Mouse (Mus musculus) kidney, embryonic 14.5 days (tissue): ENCODE data around the gene Gas2l2. TPM values are rescaled to one million over a fixed set of nuclear protein-coding genes. Genes with fewer than 3 reads are reported as not detected.

ENCODE experiments used
- ATAC-seq: fragments of 200-750 bp; cut with Nextera tagmentation; 2 replicates; pipeline ENCODE4 v1.8.0; 2017; ENCODE audit warnings: moderate number of reproducible peaks, mild to moderate bottlenecking, moderate TSS enrichment, moderate library complexity; ENCODE audit not compliant: low FRiP score, low TSS enrichment
- H3K27ac ChIP-seq: fragments of 300-500 bp; sonication (generic); 2 replicates; pipeline ENCODE4 v1.5.1; 2014; ENCODE audit warnings: low read depth, mild to moderate bottlenecking, low read length, moderate library complexity, mixed read lengths
- H3K27me3 ChIP-seq: fragments of 300-500 bp; sonication (generic); 2 replicates; pipeline ENCODE4 v1.6.1; 2014; ENCODE audit warnings: mild to moderate bottlenecking, low read length; ENCODE audit not compliant: control insufficient read depth, insufficient read depth
- H3K36me3 ChIP-seq: fragments of 300-500 bp; sonication (generic); 2 replicates; pipeline ENCODE4 v1.6.1; 2014; ENCODE audit warnings: low read length, mixed read lengths; ENCODE audit not compliant: control insufficient read depth, insufficient read depth
- H3K4me1 ChIP-seq: fragments of 300-500 bp; sonication (generic); 2 replicates; pipeline ENCODE4 v1.6.1; 2014; ENCODE audit warnings: low read length, mixed read lengths; ENCODE audit not compliant: control insufficient read depth, insufficient read depth
- H3K4me2 ChIP-seq: fragments of 300-500 bp; sonication (generic); replicated peaks from 2 replicates; pipeline ENCODE4 v1.6.1; 2014; ENCODE audit warnings: low read depth, mild to moderate bottlenecking, low read length
- H3K4me3 ChIP-seq: fragments of 300-500 bp; sonication (generic); 2 replicates; pipeline ENCODE4 v1.5.1; 2014; ENCODE audit warnings: mild to moderate bottlenecking, low read length
- H3K9ac ChIP-seq: fragments of 300-500 bp; sonication (generic); 2 replicates; pipeline ENCODE4 v1.6.1; 2014; ENCODE audit warnings: low read depth, mild to moderate bottlenecking, low read length, moderate library complexity
- H3K9me3 ChIP-seq: fragments of 300-500 bp; sonication (generic); 2 replicates; pipeline ENCODE4 v1.6.1; 2016; ENCODE audit warnings: low read length; ENCODE audit not compliant: control insufficient read depth
- WGBS: fragments of 180-500 bp; shearing (Covaris S2); extraction: QIAGEN DNeasy Blood & Tissue Kit; methylation state at CpG from one replicate; pipeline ENCODE4 v1.1.7; 2014; 5-methylcytosine and 5-hydroxymethylcytosine counted together
- polyA plus RNA-seq: library from polyadenylated mRNA; unstranded; fragments of >200 nt; fragmentation: Nextera tagmentation; extraction: Ambion mirVana; gene quantifications from 2 replicates; pipeline ENCODE4 v1.2.1, GENCODE M21; 2014

Gas2l2 gene
- polyA plus RNA-seq, 1 experiment from 2014 or later = not detected

- no peak for ATAC-seq
- H3K4me2 ChIP-seq = no peak overlapping the region
- H3K27me3 ChIP-seq = no peaks in the 10 kb centered on the region
- H3K27ac ChIP-seq = no peak overlapping the region
- WGBS = 71% methylated on average over 6 of the region's 6 CpGs
- no peaks in the 10 kb centered on the region for H3K4me1 ChIP-seq
- no peaks in the 10 kb centered on the region for H3K9me3 ChIP-seq
- H3K9ac ChIP-seq = no peak overlapping the region
- H3K36me3 ChIP-seq = peaks cover 77% of the 10 kb centered on the region
- no peak overlapping the region for H3K4me3 ChIP-seq
Measured at GRCm38 (mm10) chr11:83394802-83395439, 34.3 kb downstream of the Gas2l2 start.

GRCm38 (mm10) chr11:83393062-83393461, 36.2 kb downstream of the Gas2l2 start:
- 95% methylated on average over 4 of the region's 4 CpGs for WGBS
- Histone ChIP-seq H3K36me3 (peaks cover 69% of the 10 kb centered on the region), H3K4me3 (no peak overlapping the region), H3K9ac (no peak overlapping the region), H3K4me2 (no peak overlapping the region), H3K27ac (no peak overlapping the region), H3K9me3 (no peaks in the 10 kb centered on the region), H3K4me1 (no peaks in the 10 kb centered on the region), H3K27me3 (no peaks in the 10 kb centered on the region)
- no peak for ATAC-seq

GRCm38 (mm10) chr11:83383532-83383887, 45.7 kb downstream of the Gas2l2 start:
- H3K9me3 ChIP-seq = no peaks in the 10 kb centered on the region
- no peak for ATAC-seq
- WGBS = 97% methylated on average over 1 of the region's 1 CpGs

GRCm38 (mm10) chr11:83382876-83383531, 46.3 kb downstream of the Gas2l2 start:
- Histone ChIP-seq H3K4me3 (no peak overlapping the region), H3K4me2 (no peak overlapping the region), H3K27me3 (no peaks in the 10 kb centered on the region), H3K36me3 (peaks cover 9% of the 10 kb centered on the region; the same call in 1 of the 2 replicates), H3K9me3 (no peaks in the 10 kb centered on the region), H3K27ac (no peak overlapping the region), H3K4me1 (no peaks in the 10 kb centered on the region), H3K9ac (no peak overlapping the region)
- 73% methylated on average over 9 of the region's 9 CpGs for WGBS
- ATAC-seq = no peak

More at GRCm38 (mm10) chr11:83383532-83383887, 45.7 kb downstream of the Gas2l2 start:
- Histone ChIP-seq H3K9ac (no peak overlapping the region), H3K27ac (no peak overlapping the region), H3K4me3 (no peak overlapping the region), H3K4me2 (no peak overlapping the region), H3K36me3 (peaks cover 11% of the 10 kb centered on the region; the same call in 1 of the 2 replicates), H3K4me1 (no peaks in the 10 kb centered on the region), H3K27me3 (no peaks in the 10 kb centered on the region)

- Histone ChIP-seq H3K9ac (no peak overlapping the region), H3K27ac (no peak overlapping the region), H3K36me3 (peaks cover 20% of the 10 kb centered on the region), H3K9me3 (no peaks in the 10 kb centered on the region), H3K4me3 (no peak overlapping the region), H3K27me3 (no peaks in the 10 kb centered on the region), H3K4me1 (no peaks in the 10 kb centered on the region), H3K4me2 (no peak overlapping the region)
- no peak for ATAC-seq
- 93% methylated on average over 7 of the region's 7 CpGs for WGBS
Measured at GRCm38 (mm10) chr11:83379745-83380341, 49.4 kb downstream of the Gas2l2 start.

Other genes with a start within 250 kb of the Gas2l2 start
- 1.4 and 2.6 TPM in 2 replicates for gene Slfn3, start 238.1 kb downstream of the Gas2l2 start, polyA plus RNA-seq
- 0.10 and 0.18 TPM in 2 replicates for gene Slfn14, start 142.7 kb downstream of the Gas2l2 start, polyA plus RNA-seq
- gene Ap2b1, start 130.4 kb downstream of the Gas2l2 start, polyA plus RNA-seq = 35.1 and 83.8 TPM in 2 replicates
- 10.7 and 13.7 TPM in 2 replicates for gene Pex12, start 126.9 kb downstream of the Gas2l2 start, polyA plus RNA-seq
- gene Rasl10b, start 20.3 kb downstream of the Gas2l2 start, polyA plus RNA-seq = 0.61 and 0.70 TPM in 2 replicates
- 0.44 TPM in 1 of 2 replicates, not detected in the other for gene 1700020L24Rik, start 8.2 kb upstream of the Gas2l2 start, polyA plus RNA-seq
- gene Mmp28, start 33.6 kb upstream of the Gas2l2 start, polyA plus RNA-seq = 0.55 and 1.1 TPM in 2 replicates
- gene Taf15, start 43.6 kb upstream of the Gas2l2 start, polyA plus RNA-seq = 20.3 and 28.1 TPM in 2 replicates
- not detected in 2 replicates for gene Heatr9, start 92.7 kb upstream of the Gas2l2 start, polyA plus RNA-seq
- 0.69 TPM in 1 of 2 replicates, not detected in the other for gene Ccl5, start 101.1 kb upstream of the Gas2l2 start, polyA plus RNA-seq
- gene Ccl9, start 149.2 kb upstream of the Gas2l2 start, polyA plus RNA-seq = 3.1 and 3.6 TPM in 2 replicates
- gene Ccl6, start 163.6 kb upstream of the Gas2l2 start, polyA plus RNA-seq = 4.4 and 4.6 TPM in 2 replicates
- gene Rpl9-ps1, start 216.2 kb upstream of the Gas2l2 start, polyA plus RNA-seq = not detected in 2 replicates
- 0.49 and 0.97 TPM in 2 replicates for gene Ccl3, start 219.9 kb upstream of the Gas2l2 start, polyA plus RNA-seq
- 1.8 TPM in 1 of 2 replicates, not detected in the other for gene Ccl4, start 233.1 kb upstream of the Gas2l2 start, polyA plus RNA-seq